Mouse (Mus musculus): ENCODE data around the gene 4933428M09Rik. TPM values are rescaled to one million over a fixed set of nuclear protein-coding genes. Genes with fewer than 3 reads are reported as not detected.
A peak's percentile ranks its signal among the peaks of the same experiment; 100 is the strongest.

Gene 4933428M09Rik
- polyA plus RNA-seq, 2 experiments, result not detected

- Histone ChIP-seq H3K27me3 (ENCODE audit: control insufficient read depth, insufficient read depth, low read length) (no peaks in the 10 kb centered on the region), H3K4me3 (ENCODE audit: insufficient read depth in 1 of 2, low read depth in 2 of 2, low read length in 2 of 2) (peak within 1 kb of the TSS; percentile 43 to 44), H3K9ac (replicated peaks) (peak within 1 kb of the TSS; percentile 27), H3K36me3 (replicated peaks; ENCODE audit: control insufficient read depth, insufficient read depth, low read depth) (no peaks in the 10 kb centered on the region), H3K9me3 (ENCODE audit: control insufficient read depth, low read length) (no peaks in the 10 kb centered on the region), H3K4me1 (replicated peaks; ENCODE audit: control insufficient read depth in 2 of 2, insufficient read depth in 2 of 2, low read length in 1 of 2) (no peaks in the 10 kb centered on the region), H3K4me2 (ENCODE audit: low read depth) (peak within 1 kb of the TSS; percentile 67), H3K27ac (no peak within 1 kb of the TSS)
- ATAC-seq (ENCODE audit: insufficient read depth) (peak; percentile 87), DNase-seq (ENCODE audit: low read depth in 3 of 3, low spot score in 3 of 3) (peak in 2 of 3 experiments; percentile 26 to 33)
- WGBS (ENCODE audit: insufficient replicate concordance), result 16% methylated on average over 28 of the region's 31 CpGs
- TF ChIP-seq CTCF (IDR thresholded peaks at IDR 0.05; ENCODE audit: low read depth) (no peak), EP300 (IDR thresholded peaks at IDR 0.05; ENCODE audit: low read depth) (no peak)
Observed at GRCm38 (mm10) chrX:139209829-139210225, 30.8 kb downstream of the 4933428M09Rik start, which contains the start of gene Mum1l1. TSS of gene Mum1l1 (plus strand) at chrX:139210042.

DNA sequence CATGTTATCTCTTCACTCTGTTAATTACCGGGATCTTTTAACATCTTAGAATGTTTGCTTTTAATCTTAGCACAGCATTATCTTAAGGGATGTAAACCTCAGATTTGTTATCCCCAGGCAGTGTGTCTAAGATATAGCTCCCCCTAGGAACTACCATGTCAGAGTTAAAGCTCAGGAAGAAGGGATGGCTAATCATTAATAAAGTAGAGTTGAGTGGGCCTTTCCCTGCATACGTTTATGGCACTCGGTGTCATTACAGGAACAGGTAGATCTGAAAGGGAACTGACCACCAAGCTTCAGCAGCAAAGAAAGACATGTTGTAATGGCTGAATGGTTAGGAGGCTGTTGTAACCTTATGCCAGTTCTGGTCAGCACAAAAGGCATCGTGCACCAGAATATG is 35.7 kb downstream of the 4933428M09Rik start:
- Histone ChIP-seq H3K4me1 (replicated peaks; ENCODE audit: control insufficient read depth in 2 of 2, insufficient read depth in 2 of 2, low read length in 1 of 2) (0 out of 4 replicates have a peak, but pooled peaks cover 0 to 1% of the 10 kb centered on the region in 2 experiments), H3K9me3 (ENCODE audit: control insufficient read depth, low read length) (no peaks in the 10 kb centered on the region), H3K4me3 (ENCODE audit: insufficient read depth in 1 of 2, low read depth in 2 of 2, low read length in 2 of 2) (no peak overlapping the region), H3K27ac (no peak overlapping the region), H3K36me3 (replicated peaks; ENCODE audit: control insufficient read depth, insufficient read depth, low read depth) (no peaks in the 10 kb centered on the region), H3K4me2 (ENCODE audit: low read depth) (no peak overlapping the region), H3K9ac (replicated peaks) (no peak overlapping the region), H3K27me3 (ENCODE audit: control insufficient read depth, insufficient read depth, low read length) (no peaks in the 10 kb centered on the region)
- 50% methylated on average over 4 of the region's 4 CpGs for WGBS (ENCODE audit: insufficient replicate concordance)
- TF ChIP-seq EP300 (IDR thresholded peaks at IDR 0.05; ENCODE audit: low read depth) (no peak), CTCF (IDR thresholded peaks at IDR 0.05; ENCODE audit: low read depth) (no peak)
- ATAC-seq (ENCODE audit: insufficient read depth), result no peak
- no peak for DNase-seq (ENCODE audit: low read depth in 3 of 3, low spot score in 3 of 3)

- Histone ChIP-seq H3K4me1 (replicated peaks; ENCODE audit: control insufficient read depth in 2 of 2, insufficient read depth in 2 of 2, low read length in 1 of 2) (peaks cover 0 to 1% of the 10 kb centered on the region in 2 experiments; a peak in 1 of 4 replicates), H3K27ac (no peak overlapping the region), H3K36me3 (replicated peaks; ENCODE audit: control insufficient read depth, insufficient read depth, low read depth) (no peaks in the 10 kb centered on the region), H3K27me3 (ENCODE audit: control insufficient read depth, insufficient read depth, low read length) (no peaks in the 10 kb centered on the region), H3K4me3 (ENCODE audit: insufficient read depth in 1 of 2, low read depth in 2 of 2, low read length in 2 of 2) (no peak overlapping the region), H3K4me2 (ENCODE audit: low read depth) (peak overlapping the region; percentile 60), H3K9ac (replicated peaks) (no peak overlapping the region), H3K9me3 (ENCODE audit: control insufficient read depth, low read length) (no peaks in the 10 kb centered on the region)
- DNase-seq (ENCODE audit: low read depth in 3 of 3, low spot score in 3 of 3) (no peak), ATAC-seq (ENCODE audit: insufficient read depth) (no peak)
- TF ChIP-seq CTCF (IDR thresholded peaks at IDR 0.05; ENCODE audit: low read depth) (no peak), EP300 (IDR thresholded peaks at IDR 0.05; ENCODE audit: low read depth) (no peak)
- WGBS (ENCODE audit: insufficient replicate concordance), result 58% methylated on average over 5 of the region's 5 CpGs
Observed at GRCm38 (mm10) chrX:139216409-139216808, 37.4 kb downstream of the 4933428M09Rik start.

- ATAC-seq (ENCODE audit: insufficient read depth) (0 out of 2 replicates have a peak, but pooled peaks have one; percentile 48), DNase-seq (ENCODE audit: low read depth in 3 of 3, low spot score in 3 of 3) (peak in 2 of 3 experiments; percentile 6 to 13)
- H3K4me1 ChIP-seq (replicated peaks; ENCODE audit: control insufficient read depth in 2 of 2, insufficient read depth in 2 of 2, low read length in 1 of 2), result peaks cover 0 to 1% of the 10 kb centered on the region in 2 experiments; a peak in 1 of 4 replicates
- no peaks in the 10 kb centered on the region for H3K36me3 ChIP-seq (replicated peaks; ENCODE audit: control insufficient read depth, insufficient read depth, low read depth)
- H3K4me2 ChIP-seq (ENCODE audit: low read depth), result peak overlapping the region; percentile 60
- peak overlapping the region; percentile 9; the same call in 1 of the 2 replicates for H3K9ac ChIP-seq (replicated peaks)
- no peaks in the 10 kb centered on the region for H3K9me3 ChIP-seq (ENCODE audit: control insufficient read depth, low read length)
- TF ChIP-seq CTCF (IDR thresholded peaks at IDR 0.05; ENCODE audit: low read depth) (no peak), EP300 (IDR thresholded peaks at IDR 0.05; ENCODE audit: low read depth) (no peak)
- no peaks in the 10 kb centered on the region for H3K27me3 ChIP-seq (ENCODE audit: control insufficient read depth, insufficient read depth, low read length)
- H3K27ac ChIP-seq, result no peak overlapping the region
- peak overlapping the region; percentile 35 to 40 for H3K4me3 ChIP-seq (ENCODE audit: insufficient read depth in 1 of 2, low read depth in 2 of 2, low read length in 2 of 2)
- WGBS (ENCODE audit: insufficient replicate concordance), result 16% methylated on average over 22 of the region's 22 CpGs
Observed at GRCm38 (mm10) chrX:139216991-139217593, 38.1 kb downstream of the 4933428M09Rik start.

DNA sequence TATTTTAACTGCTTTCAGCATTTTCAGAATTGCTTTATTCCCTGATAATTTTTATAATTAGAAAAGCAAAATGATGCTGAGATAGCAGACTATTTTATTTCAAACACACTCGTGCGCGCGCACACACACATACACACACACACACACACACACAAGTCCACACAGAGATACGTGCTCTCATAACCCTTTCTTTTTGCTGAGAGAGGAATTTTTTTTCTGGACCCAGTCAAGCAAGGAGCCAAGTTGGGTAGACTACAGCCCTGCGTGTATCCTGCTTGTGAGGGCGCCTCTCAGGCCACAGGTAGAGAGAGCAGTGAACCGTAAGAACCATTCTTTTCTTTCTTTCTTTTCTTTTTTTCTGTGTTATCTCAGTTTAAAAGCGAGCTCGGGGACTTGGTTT is 38.7 kb downstream of the 4933428M09Rik start:
- Histone ChIP-seq H3K9ac (replicated peaks) (no peak overlapping the region), H3K9me3 (ENCODE audit: control insufficient read depth, low read length) (no peaks in the 10 kb centered on the region), H3K27ac (no peak overlapping the region), H3K4me1 (replicated peaks; ENCODE audit: control insufficient read depth in 2 of 2, insufficient read depth in 2 of 2, low read length in 1 of 2) (peaks cover 0 to 1% of the 10 kb centered on the region in 2 experiments; a peak in 1 of 4 replicates), H3K27me3 (ENCODE audit: control insufficient read depth, insufficient read depth, low read length) (no peaks in the 10 kb centered on the region), H3K4me2 (ENCODE audit: low read depth) (peak overlapping the region; percentile 60), H3K36me3 (replicated peaks; ENCODE audit: control insufficient read depth, insufficient read depth, low read depth) (no peaks in the 10 kb centered on the region), H3K4me3 (ENCODE audit: insufficient read depth in 1 of 2, low read depth in 2 of 2, low read length in 2 of 2) (peak overlapping the region in 1 of 2 experiments; percentile 40; a peak in 2 of 4 replicates)
- TF ChIP-seq EP300 (IDR thresholded peaks at IDR 0.05; ENCODE audit: low read depth) (no peak), CTCF (IDR thresholded peaks at IDR 0.05; ENCODE audit: low read depth) (no peak)
- ATAC-seq (ENCODE audit: insufficient read depth), result no peak
- 47% methylated on average over 10 of the region's 10 CpGs for WGBS (ENCODE audit: insufficient replicate concordance)
- no peak for DNase-seq (ENCODE audit: low read depth in 3 of 3, low spot score in 3 of 3)

All from liver, embryonic 14.5 days (tissue).